Mouse (Mus musculus) embryonic facial prominence, embryonic 14.5 days (tissue): ENCODE data around the gene Thsd7a. TPM values are rescaled to one million over a fixed set of nuclear protein-coding genes. Genes with fewer than 3 reads are reported as not detected.

ENCODE experiments used
- ATAC-seq: fragments of 200-750 bp; cut with Nextera tagmentation; 2 replicates; pipeline ENCODE4 v1.8.0; 2017; ENCODE audit warnings: low read depth, moderate number of reproducible peaks, moderate TSS enrichment
- DNase-seq: peaks from one replicate; pipeline ENCODE4 v3.0.0-alpha.2; 2015; ENCODE audit warnings: low spot score
- H3K27ac ChIP-seq: fragments of 300-500 bp; sonication (generic); replicated peaks from 2 replicates; pipeline ENCODE4 v1.5.1; 2014; ENCODE audit warnings: low read depth, mild to moderate bottlenecking, low read length, moderate library complexity
- H3K27me3 ChIP-seq: fragments of 300-500 bp; sonication (generic); replicated peaks from 2 replicates; pipeline ENCODE4 v1.6.1; 2014; ENCODE audit warnings: low read length; ENCODE audit not compliant: control insufficient read depth, insufficient read depth
- H3K36me3 ChIP-seq: fragments of 300-500 bp; sonication (generic); 2 replicates; pipeline ENCODE4 v1.6.1; 2014; ENCODE audit warnings: low read length, mixed read lengths; ENCODE audit not compliant: control insufficient read depth, insufficient read depth
- H3K4me1 ChIP-seq: fragments of 300-500 bp; sonication (generic); 2 replicates; pipeline ENCODE4 v1.6.1; 2014; ENCODE audit warnings: antibody characterized with exemption, low read length; ENCODE audit not compliant: control insufficient read depth, insufficient read depth
- H3K4me2 ChIP-seq: fragments of 300-500 bp; sonication (generic); 2 replicates; pipeline ENCODE4 v1.6.1; 2014; ENCODE audit warnings: low read depth, mild to moderate bottlenecking, low read length, moderate library complexity, mixed read lengths
- H3K4me3 ChIP-seq: fragments of 300-500 bp; sonication (generic); 2 replicates; pipeline ENCODE4 v1.5.1; 2014; ENCODE audit warnings: low read depth, mild to moderate bottlenecking, low read length
- H3K9ac ChIP-seq: fragments of 300-500 bp; sonication (generic); 2 replicates; pipeline ENCODE4 v1.6.1; 2014; ENCODE audit warnings: low read depth, mild to moderate bottlenecking, low read length, moderate library complexity, mixed read lengths
- H3K9me3 ChIP-seq: fragments of 300-500 bp; sonication (generic); 2 replicates; pipeline ENCODE4 v1.6.1; 2016; ENCODE audit warnings: low read length; ENCODE audit not compliant: control insufficient read depth
- WGBS: fragments of 180-500 bp; shearing (Covaris S2); extraction: QIAGEN DNeasy Blood & Tissue Kit; methylation state at CpG from one replicate; pipeline ENCODE4 v1.1.7; 2014; 5-methylcytosine and 5-hydroxymethylcytosine counted together
- polyA plus RNA-seq: library from polyadenylated mRNA; unstranded; fragments of >200 nt; fragmentation: Nextera tagmentation; extraction: Ambion mirVana; gene quantifications from 2 replicates; pipeline ENCODE4 v1.2.1, GENCODE M21; 2014

The Thsd7a gene
- polyA plus RNA-seq: 4.7 and 4.9 TPM in 2 replicates

DNA sequence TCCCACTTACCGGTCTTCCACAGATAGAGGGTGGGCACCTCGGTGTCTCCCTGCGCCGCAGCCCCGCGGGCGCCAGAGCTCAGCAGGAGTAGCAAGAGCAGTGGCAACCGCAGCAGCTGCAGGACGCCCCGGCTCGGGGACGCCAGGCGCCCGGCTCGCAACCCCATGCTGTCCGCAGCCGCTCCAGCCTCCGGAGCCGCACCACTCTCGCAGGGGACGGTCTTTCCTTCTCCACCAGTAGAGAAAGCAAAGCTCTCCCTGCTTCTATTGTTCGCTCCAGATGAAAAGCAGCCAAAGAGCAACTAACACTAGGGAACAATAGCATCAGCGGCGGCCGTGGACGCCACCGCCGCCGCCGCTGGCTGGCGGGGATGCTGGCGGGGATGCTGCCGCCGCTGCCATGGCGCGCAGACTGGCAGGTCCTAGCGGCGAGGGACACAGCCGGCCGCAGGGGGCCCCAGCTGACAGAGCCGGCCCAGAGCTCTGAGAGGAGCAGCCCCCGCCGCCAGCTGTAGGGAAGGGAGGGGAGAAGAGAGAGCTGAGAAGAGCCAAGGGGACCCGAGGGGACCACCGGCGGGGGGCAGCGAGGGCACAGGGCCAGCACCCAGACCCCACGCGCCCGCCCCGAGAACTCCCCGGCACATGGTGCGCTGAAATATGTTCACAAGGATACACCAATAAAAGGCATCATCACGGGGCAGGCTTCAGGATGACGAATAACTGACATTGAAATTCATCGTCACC, at the start of gene Thsd7a:
Gene Thsd7a (minus strand): TSS at position 624 of the 744 bp plus-strand sequence.
- Histone ChIP-seq H3K9ac (peak within 1 kb of the TSS; percentile 75), H3K9me3 (no peaks in the 10 kb centered on the region), H3K36me3 (no peaks in the 10 kb centered on the region), H3K27ac (peak within 1 kb of the TSS; percentile 74), H3K4me3 (peak within 1 kb of the TSS; percentile 67), H3K4me1 (no peaks in the 10 kb centered on the region), H3K27me3 (no peaks in the 10 kb centered on the region), H3K4me2 (peak within 1 kb of the TSS; percentile 96)
- DNase-seq (peak; percentile 71), ATAC-seq (peak; percentile 88)
- under 1% methylated on average over 50 of the region's 56 CpGs for WGBS

DNA sequence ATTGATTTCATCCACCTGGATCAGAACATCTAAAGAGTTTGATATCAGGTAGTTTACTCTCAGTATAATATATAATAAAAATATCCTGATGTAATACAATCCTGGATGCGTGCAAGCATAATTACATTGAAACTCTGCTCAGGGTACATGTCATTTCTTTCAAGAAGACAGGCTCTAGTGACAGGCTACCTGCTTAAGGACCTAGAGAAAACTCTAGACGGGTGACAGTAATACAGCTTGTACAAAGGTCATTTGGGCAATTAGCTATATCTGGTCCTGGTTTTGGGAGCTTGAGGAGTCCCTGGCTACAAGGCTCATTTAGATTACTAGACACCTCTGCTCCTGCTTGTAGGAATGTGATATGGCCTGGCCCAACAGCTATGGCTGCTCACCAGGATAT, 37.9 kb upstream of the Thsd7a start:
- Histone ChIP-seq H3K27me3 (no peaks in the 10 kb centered on the region), H3K4me1 (no peaks in the 10 kb centered on the region), H3K27ac (no peak overlapping the region), H3K4me2 (no peak overlapping the region), H3K4me3 (no peak overlapping the region), H3K36me3 (no peaks in the 10 kb centered on the region), H3K9ac (no peak overlapping the region), H3K9me3 (no peaks in the 10 kb centered on the region)
- DNase-seq (no peak), ATAC-seq (no peak)
- WGBS: 54% methylated on average over 2 of the region's 2 CpGs

DNA sequence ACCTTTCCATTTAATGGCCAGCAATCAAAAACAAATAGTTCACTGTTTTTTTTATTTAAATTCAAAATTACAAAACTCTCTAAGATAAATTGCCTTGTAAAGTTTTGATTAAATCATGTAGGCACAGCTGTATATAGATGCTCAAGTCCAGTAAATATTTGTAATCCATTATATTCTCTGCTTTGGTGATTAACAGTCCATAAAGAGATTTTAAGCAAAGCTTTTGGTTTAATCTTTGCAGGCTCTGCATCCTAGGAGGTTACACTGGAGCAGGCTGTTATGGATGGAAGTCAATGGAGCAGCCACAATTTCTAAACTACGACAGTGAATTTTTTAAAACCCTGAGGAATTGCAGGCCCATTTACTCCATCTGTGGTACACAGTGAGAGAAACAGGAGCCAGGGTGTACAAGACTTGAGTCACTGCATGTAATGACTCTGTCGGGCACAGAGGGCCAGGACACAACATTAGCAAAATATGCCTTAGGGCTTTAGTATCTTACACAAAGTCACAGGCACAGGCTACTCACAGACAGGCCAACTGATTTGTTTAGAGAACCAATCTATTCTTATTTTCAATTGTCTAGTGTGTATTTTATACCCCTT, 37.3 kb upstream of the Thsd7a start:
- no peak for ATAC-seq
- 30% methylated on average over 2 of the region's 2 CpGs for WGBS

DNA sequence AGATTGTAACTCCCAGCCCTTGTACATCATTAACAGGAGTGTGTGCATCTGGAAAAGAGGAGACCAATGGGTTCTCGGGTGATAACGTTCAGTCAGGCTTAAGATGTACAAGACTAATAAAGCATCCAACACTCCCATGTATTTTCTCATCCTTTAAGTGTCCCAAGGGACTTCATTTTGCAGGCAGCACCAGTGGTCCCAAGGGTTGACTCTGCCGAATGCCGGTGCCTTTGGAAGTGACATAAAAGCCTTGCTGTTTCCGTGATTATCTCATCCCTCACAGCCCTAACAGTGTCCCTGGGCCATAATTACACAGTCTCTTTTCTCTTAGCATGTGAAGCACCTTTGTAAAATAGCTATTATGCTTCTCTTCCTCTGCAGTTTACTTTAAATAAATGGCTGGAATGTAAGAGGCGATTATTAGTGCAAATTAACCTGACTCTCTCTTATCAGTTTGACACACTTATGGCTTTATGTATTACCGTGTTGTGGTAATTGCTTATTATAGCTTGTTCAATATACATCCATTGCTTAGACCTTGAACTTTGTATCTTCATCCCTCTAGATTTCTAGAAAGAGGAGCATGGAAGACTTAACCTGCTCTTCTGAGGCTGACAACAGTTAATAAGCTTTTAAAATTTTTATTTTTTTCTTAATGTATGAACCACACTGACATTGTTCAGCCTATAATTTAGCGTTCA, 35.9 kb upstream of the Thsd7a start:
- H3K4me2 ChIP-seq: no peak overlapping the region
- ATAC-seq: peak; percentile 85
- no peak overlapping the region for H3K4me3 ChIP-seq
- no peaks in the 10 kb centered on the region for H3K4me1 ChIP-seq
- H3K9ac ChIP-seq: no peak overlapping the region
- no peaks in the 10 kb centered on the region for H3K9me3 ChIP-seq
- H3K27ac ChIP-seq: no peak overlapping the region
- no peaks in the 10 kb centered on the region for H3K36me3 ChIP-seq
- 73% methylated on average over 8 of the region's 8 CpGs for WGBS
- no peaks in the 10 kb centered on the region for H3K27me3 ChIP-seq
- peak; percentile 44 for DNase-seq

More for the DNA sequence above, 37.3 kb upstream of the Thsd7a start:
- H3K27me3 ChIP-seq: no peaks in the 10 kb centered on the region
- no peak for DNase-seq
- H3K9ac ChIP-seq: no peak overlapping the region
- H3K4me2 ChIP-seq: no peak overlapping the region
- no peak overlapping the region for H3K27ac ChIP-seq
- H3K4me3 ChIP-seq: no peak overlapping the region
- H3K4me1 ChIP-seq: no peaks in the 10 kb centered on the region
- no peaks in the 10 kb centered on the region for H3K36me3 ChIP-seq
- no peaks in the 10 kb centered on the region for H3K9me3 ChIP-seq

DNA sequence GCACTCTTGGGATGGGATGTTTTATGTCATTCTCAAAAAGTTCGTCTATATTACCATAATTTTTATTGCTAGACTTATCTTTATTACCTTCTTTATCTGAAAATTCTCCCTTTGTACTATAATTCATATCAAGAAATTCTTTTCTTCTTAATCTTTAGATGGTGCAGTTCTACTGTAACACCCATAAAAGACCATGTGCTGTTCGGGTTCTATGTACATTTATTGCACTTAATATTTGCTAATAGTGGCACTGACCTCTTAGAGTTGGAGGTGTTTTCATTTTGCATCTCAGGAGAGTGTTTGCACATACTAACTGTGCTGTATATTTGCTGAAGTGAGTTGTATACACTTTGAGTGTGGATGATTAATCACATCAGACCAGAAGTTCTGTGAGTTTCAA, 23.6 kb upstream of the Thsd7a start:
- no peaks in the 10 kb centered on the region for H3K4me1 ChIP-seq
- DNase-seq (no peak), ATAC-seq (no peak)
- H3K9me3 ChIP-seq: no peaks in the 10 kb centered on the region
- WGBS: 70% methylated on average over 2 of the region's 2 CpGs
- no peak overlapping the region for H3K9ac ChIP-seq
- no peak overlapping the region for H3K4me3 ChIP-seq
- H3K4me2 ChIP-seq: no peak overlapping the region
- H3K27me3 ChIP-seq: no peaks in the 10 kb centered on the region
- no peaks in the 10 kb centered on the region for H3K36me3 ChIP-seq
- no peak overlapping the region for H3K27ac ChIP-seq

DNA sequence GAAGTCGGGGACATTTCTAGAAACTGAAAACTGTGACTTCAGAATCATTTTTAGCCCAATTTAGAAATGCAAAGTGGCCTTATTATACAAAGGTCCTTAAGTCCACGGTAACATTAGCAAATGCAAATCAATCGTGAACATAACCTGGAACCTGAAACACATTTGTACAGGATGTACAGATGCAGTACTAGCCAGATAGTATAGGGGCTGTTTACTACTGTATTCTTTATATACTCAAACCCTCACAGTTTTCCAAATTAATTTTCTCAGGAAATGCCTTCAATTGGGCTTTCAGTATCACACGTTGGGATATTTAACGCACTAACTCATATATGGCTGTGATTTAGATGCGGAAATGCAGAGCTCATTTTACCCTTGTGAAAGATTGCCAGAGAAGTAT, 16.0 kb upstream of the Thsd7a start:
- no peak overlapping the region for H3K4me3 ChIP-seq
- no peaks in the 10 kb centered on the region for H3K4me1 ChIP-seq
- no peak overlapping the region for H3K27ac ChIP-seq
- WGBS: 82% methylated on average over 6 of the region's 6 CpGs
- no peak for ATAC-seq
- no peak overlapping the region for H3K9ac ChIP-seq
- H3K4me2 ChIP-seq: no peak overlapping the region
- no peaks in the 10 kb centered on the region for H3K36me3 ChIP-seq
- H3K9me3 ChIP-seq: no peaks in the 10 kb centered on the region
- no peaks in the 10 kb centered on the region for H3K27me3 ChIP-seq
- no peak for DNase-seq

DNA sequence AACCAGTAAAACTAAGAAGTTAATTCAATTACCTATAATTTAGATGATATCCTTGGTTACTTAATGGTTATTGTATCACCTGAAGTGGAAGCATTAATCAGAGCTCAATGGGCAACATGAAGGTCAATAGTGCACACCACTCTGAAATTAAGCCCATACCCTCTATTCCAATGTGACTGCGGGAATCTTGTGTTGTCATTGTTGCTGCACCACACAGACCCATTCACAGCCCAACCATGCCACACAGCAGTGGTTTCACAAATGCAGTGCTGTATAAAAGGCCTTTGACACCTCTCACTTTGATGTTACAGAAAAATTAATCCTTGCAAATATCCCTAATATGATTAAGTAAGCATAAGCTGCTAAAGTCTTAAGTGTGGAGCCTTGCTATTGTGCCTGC, 15.4 kb upstream of the Thsd7a start:
- H3K4me2 ChIP-seq: no peak overlapping the region
- WGBS: 68% methylated on average over 1 of the region's 1 CpGs
- no peak for DNase-seq

DNA sequence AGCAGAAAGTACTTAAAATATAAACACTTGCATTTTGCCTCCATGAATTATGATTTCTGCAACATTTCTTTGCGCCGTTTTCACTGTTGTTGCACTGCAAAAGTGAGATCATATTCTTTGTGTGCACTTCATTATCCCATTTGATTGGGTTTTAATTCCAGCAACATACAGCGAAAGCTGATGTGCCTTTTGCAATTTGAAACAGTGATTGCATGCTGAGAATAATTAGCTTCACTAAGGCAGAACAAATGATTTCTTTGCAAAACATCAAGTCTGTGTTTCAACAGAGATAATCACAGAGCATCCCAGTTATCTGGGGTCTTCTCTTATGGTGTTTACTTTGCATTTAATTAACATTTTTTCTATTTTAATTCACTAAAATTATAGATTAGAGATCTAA, 14.6 kb upstream of the Thsd7a start:
- no peak for DNase-seq
- WGBS: 86% methylated on average over 3 of the region's 3 CpGs
- H3K4me1 ChIP-seq: no peaks in the 10 kb centered on the region
- H3K4me2 ChIP-seq: no peak overlapping the region
- no peak overlapping the region for H3K9ac ChIP-seq
- no peak overlapping the region for H3K4me3 ChIP-seq
- no peak for ATAC-seq
- no peaks in the 10 kb centered on the region for H3K27me3 ChIP-seq
- no peak overlapping the region for H3K27ac ChIP-seq
- H3K36me3 ChIP-seq: no peaks in the 10 kb centered on the region
- H3K9me3 ChIP-seq: no peaks in the 10 kb centered on the region

More for the DNA sequence above, 15.4 kb upstream of the Thsd7a start:
- H3K4me1 ChIP-seq: no peaks in the 10 kb centered on the region
- H3K36me3 ChIP-seq: no peaks in the 10 kb centered on the region
- H3K9ac ChIP-seq: no peak overlapping the region
- no peak overlapping the region for H3K4me3 ChIP-seq
- no peaks in the 10 kb centered on the region for H3K27me3 ChIP-seq
- H3K27ac ChIP-seq: no peak overlapping the region
- no peak for ATAC-seq
- H3K9me3 ChIP-seq: no peaks in the 10 kb centered on the region
